Mouse (Mus musculus) forebrain, embryonic 14.5 days (tissue): ENCODE data around the gene 1500011B03Rik. TPM values are rescaled to one million over a fixed set of nuclear protein-coding genes. Genes with fewer than 3 reads are reported as not detected.
"Not testable (repeated sequence)": the region's sequence is repeated elsewhere in the genome, so short reads cannot be mapped to it uniquely, and the experiment has no call there.

Experiments used
- ATAC-seq: fragments of 200-750 bp; cut with Nextera tagmentation; 2 replicates; pipeline ENCODE4 v1.8.0; 2017; ENCODE audit warnings: mild to moderate bottlenecking, moderate library complexity
- DNase-seq: peaks from one replicate; pipeline ENCODE4 v3.0.0-alpha.2; 2015; ENCODE audit warnings: low spot score
- H3K27ac ChIP-seq: fragments of 300-500 bp; sonication (generic); 2 replicates; pipeline ENCODE4 v1.5.1; 2014; ENCODE audit warnings: low read depth, mild to moderate bottlenecking, control low read depth, low read length, moderate library complexity
- H3K27me3 ChIP-seq: fragments of 300-500 bp; sonication (generic); replicated peaks from 2 replicates; pipeline ENCODE4 v1.6.1; 2014; ENCODE audit warnings: low read length, control low read depth, mixed read lengths; ENCODE audit not compliant: control insufficient read depth, insufficient read depth
- H3K36me3 ChIP-seq: fragments of 300-500 bp; sonication (generic); 2 replicates; pipeline ENCODE4 v1.6.1; 2014; ENCODE audit warnings: low read length, control low read depth; ENCODE audit not compliant: control insufficient read depth, insufficient read depth
- H3K4me1 ChIP-seq: fragments of 300-500 bp; sonication (generic); 2 replicates; pipeline ENCODE4 v1.6.1; 2014; ENCODE audit warnings: antibody characterized with exemption, low read length, control low read depth; ENCODE audit not compliant: control insufficient read depth, insufficient read depth
- H3K4me2 ChIP-seq: fragments of 300-500 bp; sonication (generic); 2 replicates; pipeline ENCODE4 v1.6.1; 2014; ENCODE audit warnings: mild to moderate bottlenecking, control low read depth, low read length
- H3K4me3 ChIP-seq: fragments of 300-500 bp; sonication (generic); 2 replicates; pipeline ENCODE4 v1.5.1; 2014; ENCODE audit warnings: low read depth, low read length, control low read depth
- H3K9ac ChIP-seq: fragments of 300-500 bp; sonication (generic); 2 replicates; pipeline ENCODE4 v1.6.1; 2014; ENCODE audit warnings: mild to moderate bottlenecking, low read length, control low read depth, moderate library complexity
- H3K9me3 ChIP-seq: fragments of 300-500 bp; sonication (generic); replicated peaks from 2 replicates; pipeline ENCODE4 v1.6.1; 2016; ENCODE audit warnings: low read length, control low read depth, mixed read lengths; ENCODE audit not compliant: control insufficient read depth
- WGBS: fragments of 180-500 bp; shearing (Covaris S2); extraction: QIAGEN DNeasy Blood & Tissue Kit; methylation state at CpG from one replicate; pipeline ENCODE4 v1.1.7; 2014; 5-methylcytosine and 5-hydroxymethylcytosine counted together
- polyA plus RNA-seq: library from polyadenylated mRNA; unstranded; fragments of >200 nt; fragmentation: Nextera tagmentation; extraction: Ambion mirVana; gene quantifications from 2 replicates; pipeline ENCODE4 v1.2.1, GENCODE M21; 2014

Gene 1500011B03Rik
- polyA plus RNA-seq: 255 and 273 TPM in 2 replicates

DNA sequence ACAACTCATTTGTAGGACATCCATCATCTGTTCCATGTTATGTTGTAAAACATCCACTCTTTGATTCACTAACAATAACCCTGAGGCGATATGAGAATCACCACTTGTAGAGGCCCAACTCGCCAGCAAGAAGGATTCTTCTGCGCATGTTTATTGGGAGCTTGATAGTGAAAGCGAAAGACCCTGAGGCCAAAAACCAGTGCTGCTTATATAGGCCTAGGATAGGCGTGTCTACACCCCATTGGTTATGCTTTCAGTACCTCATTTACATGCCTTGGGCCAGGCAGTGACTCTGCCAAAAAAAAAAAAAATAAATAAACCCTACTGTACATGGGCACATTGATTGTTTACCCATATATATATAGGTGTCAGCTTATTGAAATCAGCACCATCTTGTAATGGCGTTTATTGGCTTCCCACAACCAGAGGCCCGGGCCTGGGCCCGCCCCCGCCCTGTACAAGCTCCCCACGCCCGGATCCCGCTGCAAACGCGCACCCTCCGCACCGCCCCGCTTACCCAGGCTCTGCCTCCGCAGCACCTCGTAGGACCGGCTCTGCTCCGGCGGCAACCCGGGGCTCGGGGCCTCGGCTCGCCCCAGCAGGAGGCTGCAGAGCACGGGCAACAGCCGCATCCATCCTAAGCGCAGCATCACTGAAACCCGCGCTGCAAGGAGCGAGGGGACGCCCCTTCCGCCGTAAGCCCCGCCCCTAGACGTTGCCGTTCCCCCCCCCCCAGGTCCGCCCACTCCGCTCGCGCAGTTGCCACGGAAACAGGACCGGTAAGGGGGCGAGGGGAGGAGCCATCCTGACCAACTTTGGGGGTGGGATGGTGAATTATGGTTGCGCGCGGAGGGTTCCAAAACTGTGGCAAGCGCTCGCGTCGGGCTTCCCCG lies at the start of gene 1500011B03Rik:
Gene 1500011B03Rik (minus strand): TSS at position 673 of the 893 bp plus-strand sequence.
- Histone ChIP-seq H3K4me3 (peak within 1 kb of the TSS; percentile 65), H3K27ac (peak within 1 kb of the TSS; percentile 78), H3K9me3 (no peaks in the 10 kb centered on the region), H3K27me3 (no peaks in the 10 kb centered on the region), H3K9ac (peak within 1 kb of the TSS; percentile 81), H3K36me3 (no peaks in the 10 kb centered on the region), H3K4me2 (peak within 1 kb of the TSS; percentile 52), H3K4me1 (no peaks in the 10 kb centered on the region)
- 8% methylated on average over 53 of the region's 53 CpGs for WGBS
- DNase-seq (peak; percentile 94), ATAC-seq (peak; percentile 92)

DNA sequence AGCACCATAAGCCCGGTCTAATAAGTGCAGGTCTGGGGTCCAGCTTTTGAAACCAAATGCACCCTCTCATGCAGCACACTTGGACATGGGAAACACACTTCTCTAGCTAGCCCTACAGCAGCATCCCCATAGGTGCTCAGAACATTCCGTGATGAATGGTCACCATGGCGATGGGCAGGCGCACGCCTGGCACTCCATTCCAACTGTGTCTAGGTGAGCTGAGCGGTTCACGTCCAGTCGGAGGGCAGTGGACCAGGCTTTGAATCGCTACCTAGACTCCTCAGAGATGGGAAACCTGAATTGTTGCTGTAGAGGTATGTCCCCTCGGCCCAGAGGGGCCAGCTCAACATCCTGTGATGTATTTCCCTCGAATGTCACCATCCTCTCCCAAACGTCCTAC lies 42.0 kb upstream of the 1500011B03Rik start:
- ATAC-seq: no peak
- Histone ChIP-seq H3K27me3 (no peaks in the 10 kb centered on the region), H3K27ac (no peak overlapping the region), H3K4me2 (no peak overlapping the region), H3K9me3 (no peaks in the 10 kb centered on the region; the same call in 1 of the 2 replicates), H3K36me3 (no peaks in the 10 kb centered on the region), H3K9ac (no peak overlapping the region), H3K4me1 (no peaks in the 10 kb centered on the region), H3K4me3 (no peak overlapping the region)
- WGBS: 82% methylated on average over 12 of the region's 12 CpGs
- no peak for DNase-seq

DNA sequence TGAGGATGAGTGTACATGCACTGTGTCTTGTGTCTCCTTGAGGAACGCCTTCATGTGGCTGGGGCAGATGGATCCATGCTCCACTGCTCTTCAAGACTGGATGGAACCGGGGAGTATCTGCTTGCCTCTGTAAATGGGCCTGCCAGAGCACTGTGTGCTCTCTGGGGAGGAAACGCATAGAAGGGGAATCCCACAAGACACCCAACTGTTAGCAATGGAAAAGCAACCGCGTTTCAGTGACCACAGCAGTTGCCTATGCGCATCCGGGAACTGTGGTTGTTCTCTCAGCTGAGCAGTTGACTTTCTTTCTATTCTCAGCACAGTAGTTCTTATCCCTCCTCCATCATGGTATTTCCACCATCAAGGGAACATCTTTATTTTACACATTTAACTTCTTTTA lies 41.5 kb upstream of the 1500011B03Rik start:
- DNase-seq: no peak
- Histone ChIP-seq H3K36me3 (no peaks in the 10 kb centered on the region), H3K4me2 (no peak overlapping the region), H3K9me3 (no peaks in the 10 kb centered on the region; the same call in 1 of the 2 replicates), H3K9ac (no peak overlapping the region), H3K4me3 (no peak overlapping the region), H3K27me3 (no peaks in the 10 kb centered on the region), H3K27ac (no peak overlapping the region), H3K4me1 (no peaks in the 10 kb centered on the region)
- ATAC-seq: no peak
- WGBS: 85% methylated on average over 7 of the region's 7 CpGs

DNA sequence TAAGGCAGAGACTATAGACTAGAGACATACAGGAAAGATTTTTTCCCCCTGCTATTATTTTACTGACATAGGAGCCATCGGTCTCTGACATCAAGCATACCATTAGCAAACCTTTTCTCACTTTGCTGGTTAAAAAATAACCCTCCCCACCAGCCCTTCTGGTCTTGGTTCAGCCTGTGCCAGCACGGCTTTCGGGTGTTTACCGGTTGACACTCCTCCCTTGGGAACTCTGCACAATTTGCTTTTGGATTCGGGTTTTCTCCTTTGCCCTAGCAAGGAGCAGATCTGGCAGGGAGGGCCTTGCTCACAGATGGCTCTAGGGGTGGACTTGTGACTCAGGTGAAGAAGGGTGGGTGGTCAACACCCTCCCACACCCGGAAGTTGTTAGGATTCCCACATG lies 38.5 kb upstream of the 1500011B03Rik start:
- 79% methylated on average over 6 of the region's 6 CpGs for WGBS
- H3K9me3 ChIP-seq: no peaks in the 10 kb centered on the region
- DNase-seq: no peak
- no peak for ATAC-seq
- H3K4me2 ChIP-seq: no peak overlapping the region
- no peaks in the 10 kb centered on the region for H3K4me1 ChIP-seq
- H3K4me3 ChIP-seq: no peak overlapping the region
- H3K27me3 ChIP-seq: no peaks in the 10 kb centered on the region
- H3K36me3 ChIP-seq: no peaks in the 10 kb centered on the region
- no peak overlapping the region for H3K27ac ChIP-seq
- H3K9ac ChIP-seq: no peak overlapping the region

DNA sequence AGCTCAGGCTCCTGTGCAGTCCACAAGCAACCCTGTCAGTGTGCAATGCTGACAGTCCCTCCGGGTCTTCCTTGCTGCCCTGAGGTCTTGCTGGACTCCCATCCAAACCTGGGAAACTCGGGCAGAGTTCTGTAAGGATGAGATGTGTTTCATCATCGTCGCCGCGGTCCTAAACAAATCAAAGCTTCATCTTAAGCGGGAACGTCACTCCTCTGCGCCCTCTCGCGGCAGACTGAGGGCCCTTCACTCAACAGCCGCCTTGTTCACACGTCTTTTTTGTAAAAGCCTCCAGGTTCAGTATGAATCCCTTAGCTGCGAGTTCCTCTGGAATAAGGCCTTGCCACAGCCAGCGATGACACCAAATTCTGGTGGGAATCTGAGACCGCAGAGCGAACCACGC lies 36.0 kb upstream of the 1500011B03Rik start:
- H3K4me2 ChIP-seq: peak overlapping the region; percentile 46
- peak; percentile 44; the same call in 1 of the 2 replicates for ATAC-seq
- no peaks in the 10 kb centered on the region for H3K27me3 ChIP-seq
- peak overlapping the region; percentile 40 for H3K9ac ChIP-seq
- no peaks in the 10 kb centered on the region for H3K36me3 ChIP-seq
- H3K4me1 ChIP-seq: no peaks in the 10 kb centered on the region
- H3K9me3 ChIP-seq: no peaks in the 10 kb centered on the region
- 6% methylated on average over 18 of the region's 18 CpGs for WGBS
- H3K4me3 ChIP-seq: peak overlapping the region; percentile 12; the same call in 1 of the 2 replicates
- H3K27ac ChIP-seq: no peak overlapping the region
- DNase-seq: peak; percentile 93

DNA sequence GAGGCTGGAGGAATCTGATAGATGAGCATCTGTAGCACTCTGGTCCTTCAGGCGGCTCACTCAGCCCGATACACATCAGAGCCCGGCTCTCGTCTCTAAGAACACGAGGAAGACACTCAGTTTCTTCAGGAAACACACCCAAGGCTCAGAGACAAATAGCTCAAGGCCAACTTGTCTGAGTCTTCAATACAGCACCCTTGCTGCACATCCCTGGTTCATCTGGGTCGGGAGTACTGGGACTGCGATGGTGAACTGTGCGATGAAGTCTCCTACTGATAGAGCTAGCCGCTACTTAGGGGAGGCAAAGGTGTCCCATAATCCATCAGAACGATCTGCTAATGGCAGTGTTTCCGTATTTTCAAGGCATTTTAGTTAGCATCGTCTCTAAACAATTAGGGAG lies 35.3 kb upstream of the 1500011B03Rik start, which contains the start of gene Gm9936:
Gene Gm9936 (minus strand): TSS at position 101 of the 400 bp plus-strand sequence.
- Histone ChIP-seq H3K9me3 (no peaks in the 10 kb centered on the region), H3K4me3 (peak within 1 kb of the TSS; percentile 12; the same call in 1 of the 2 replicates), H3K4me1 (no peaks in the 10 kb centered on the region), H3K36me3 (no peaks in the 10 kb centered on the region), H3K27ac (no peak within 1 kb of the TSS), H3K4me2 (peak within 1 kb of the TSS; percentile 46), H3K27me3 (no peaks in the 10 kb centered on the region), H3K9ac (peak within 1 kb of the TSS; percentile 40)
- ATAC-seq (no peak), DNase-seq (no peak)
- 88% methylated on average over 12 of the region's 12 CpGs for WGBS

DNA sequence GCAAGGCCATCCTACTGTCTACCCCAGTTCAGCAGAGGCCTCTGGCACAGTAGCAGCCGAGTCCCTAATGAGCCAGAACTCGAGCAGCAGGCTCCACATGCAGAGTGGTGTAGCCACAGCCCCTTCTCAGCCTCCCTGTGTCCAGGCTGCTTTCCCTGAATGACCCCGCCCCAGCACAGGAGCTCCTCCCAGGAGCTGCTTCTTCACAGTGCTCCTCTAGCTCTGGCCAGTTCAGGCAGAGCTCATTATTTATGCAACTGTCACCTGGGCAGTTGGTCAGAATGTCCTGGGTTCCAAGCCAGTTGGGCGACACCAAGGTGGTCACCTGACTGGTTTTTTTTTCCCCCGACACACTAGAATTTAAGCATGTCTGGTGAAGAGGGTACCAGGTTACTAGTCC lies 30.1 kb upstream of the 1500011B03Rik start, which contains the start of gene 4930519G04Rik:
Gene 4930519G04Rik (plus strand): TSS at position 301 of the 400 bp plus-strand sequence.
- H3K27ac ChIP-seq, H3K36me3 ChIP-seq, H3K9me3 ChIP-seq, H3K9ac ChIP-seq, H3K4me3 ChIP-seq, H3K4me1 ChIP-seq, H3K27me3 ChIP-seq, H3K4me2 ChIP-seq, DNase-seq, ATAC-seq: not testable (repeated sequence)
- 82% methylated on average over 3 of the region's 5 CpGs for WGBS

DNA sequence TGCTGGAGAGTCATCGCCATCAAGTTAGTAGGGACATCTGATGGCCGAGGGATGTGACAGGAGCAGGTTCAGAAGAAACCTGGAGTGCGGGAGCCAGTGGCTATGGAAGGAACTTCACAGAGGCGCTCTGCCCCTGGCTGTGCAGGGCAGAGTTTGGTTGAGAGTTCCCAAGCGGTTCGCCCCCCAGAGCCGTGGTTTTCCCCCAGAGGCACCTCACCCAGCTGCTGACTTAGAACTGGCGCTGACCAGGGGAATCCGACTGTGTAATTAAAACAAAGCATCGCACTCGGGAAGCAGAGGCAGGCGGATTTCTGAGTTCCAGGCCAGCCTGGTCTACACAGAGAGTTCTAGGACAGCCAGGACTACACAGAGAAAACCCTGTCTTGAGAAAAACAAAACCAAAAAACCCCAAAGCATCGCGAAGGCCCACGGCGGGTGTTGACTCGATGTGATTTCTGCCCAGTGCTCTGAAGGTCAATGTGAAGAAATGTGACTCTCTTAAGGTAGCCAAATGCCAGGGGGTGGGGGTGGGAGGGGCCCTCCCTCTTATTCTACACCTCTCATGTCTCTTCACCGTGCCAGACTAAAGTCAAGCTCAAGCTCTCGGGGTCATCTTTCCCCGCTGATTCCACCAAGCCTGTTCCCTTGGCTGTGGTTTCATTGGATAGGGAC lies 28.4 kb upstream of the 1500011B03Rik start:
- no peak for ATAC-seq
- no peak for DNase-seq
- H3K4me1 ChIP-seq: no peaks in the 10 kb centered on the region
- no peak overlapping the region for H3K4me3 ChIP-seq
- no peaks in the 10 kb centered on the region for H3K9me3 ChIP-seq
- 88% methylated on average over 20 of the region's 20 CpGs for WGBS
- H3K4me2 ChIP-seq: no peak overlapping the region
- no peaks in the 10 kb centered on the region for H3K27me3 ChIP-seq
- H3K36me3 ChIP-seq: no peaks in the 10 kb centered on the region
- no peak overlapping the region for H3K27ac ChIP-seq
- H3K9ac ChIP-seq: no peak overlapping the region
